Mouse (Mus musculus) midbrain, embryonic 13.5 days (tissue): Measurements from ENCODE around the gene Gdi2. TPM values are rescaled to one million over a fixed set of nuclear protein-coding genes. Genes with fewer than 3 reads are reported as not detected.
"Not testable (repeated sequence)": the region's sequence is repeated elsewhere in the genome, so short reads cannot be mapped to it uniquely, and the experiment has no call there.

Experiments
- ATAC-seq: fragments of 200-750 bp; cut with Nextera tagmentation; 2 replicates; pipeline ENCODE4 v1.8.0; 2017; ENCODE audit warnings: mild to moderate bottlenecking, moderate TSS enrichment, moderate library complexity
- H3K27ac ChIP-seq: fragments of 300-500 bp; sonication (generic); 2 replicates; pipeline ENCODE4 v1.5.1; 2015; ENCODE audit warnings: inconsistent platforms, mild to moderate bottlenecking, moderate library complexity
- H3K27me3 ChIP-seq: fragments of 300-500 bp; sonication (generic); 2 replicates; pipeline ENCODE4 v1.6.1; 2015; ENCODE audit warnings: mild to moderate bottlenecking, inconsistent platforms
- H3K36me3 ChIP-seq: fragments of 300-500 bp; sonication (generic); 2 replicates; pipeline ENCODE4 v1.6.1; 2015; ENCODE audit warnings: mild to moderate bottlenecking, inconsistent platforms
- H3K4me1 ChIP-seq: fragments of 300-500 bp; sonication (generic); replicated peaks from 2 replicates; pipeline ENCODE4 v1.6.1; 2015; ENCODE audit warnings: inconsistent platforms
- H3K4me2 ChIP-seq: fragments of 300-500 bp; sonication (generic); replicated peaks from 2 replicates; pipeline ENCODE4 v1.6.1; 2015; ENCODE audit warnings: moderate library complexity, mild to moderate bottlenecking, inconsistent platforms
- H3K4me3 ChIP-seq: fragments of 300-500 bp; sonication (generic); replicated peaks from 2 replicates; pipeline ENCODE4 v1.5.1; 2015; ENCODE audit warnings: mild to moderate bottlenecking, inconsistent platforms
- H3K9ac ChIP-seq: fragments of 300-500 bp; sonication (generic); replicated peaks from 2 replicates; pipeline ENCODE4 v1.6.1; 2015; ENCODE audit warnings: mild to moderate bottlenecking, inconsistent platforms
- H3K9me3 ChIP-seq: fragments of 300-500 bp; sonication (generic); 2 replicates; pipeline ENCODE4 v1.6.1; 2016; ENCODE audit warnings: mild to moderate bottlenecking, inconsistent platforms
- whole genome bisulfite sequencing: fragments of 180-500 bp; shearing (Covaris S2); methylation state at CpG from one replicate; pipeline ENCODE4 v1.1.7; 2015; 5-methylcytosine and 5-hydroxymethylcytosine counted together
- polyA plus RNA-seq: library from polyadenylated mRNA; unstranded; fragments of >200 nt; fragmentation: Nextera tagmentation; extraction: Ambion mirVana; gene quantifications from 2 replicates; pipeline ENCODE4 v1.2.1, GENCODE M21; 2015

The Gdi2 gene
- 435 and 460 TPM in 2 replicates for polyA plus RNA-seq

GRCm38 (mm10) chr13:3537594-3538222 lies at the start of gene Gdi2:
Gene Gdi2, plus strand, starts transcription at chr13:3538063.
- H3K27ac ChIP-seq, result peak within 1 kb of the TSS; percentile 98
- no peaks in the 10 kb centered on the region for H3K27me3 ChIP-seq
- no peaks in the 10 kb centered on the region for H3K9me3 ChIP-seq
- H3K9ac ChIP-seq, result peak within 1 kb of the TSS; percentile 98
- H3K4me3 ChIP-seq, result peak within 1 kb of the TSS; percentile 91
- under 1% methylated on average over 32 of the region's 47 CpGs for WGBS
- ATAC-seq, result peak; percentile 96
- H3K36me3 ChIP-seq, result no peaks in the 10 kb centered on the region
- peak within 1 kb of the TSS; percentile 78 for H3K4me2 ChIP-seq
- H3K4me1 ChIP-seq, result peaks cover 44% of the 10 kb centered on the region

- Histone ChIP-seq H3K4me1 (no peaks in the 10 kb centered on the region), H3K4me3 (no peak overlapping the region), H3K36me3 (0 out of 2 replicates have a peak, but pooled peaks cover 4% of the 10 kb centered on the region), H3K27ac (no peak overlapping the region), H3K27me3 (no peaks in the 10 kb centered on the region), H3K4me2 (no peak overlapping the region), H3K9ac (no peak overlapping the region), H3K9me3 (no peaks in the 10 kb centered on the region)
- WGBS, result 96% methylated on average over 4 of the region's 4 CpGs
- no peak for ATAC-seq
Measured at GRCm38 (mm10) chr13:3495526-3495925, 42.3 kb upstream of the Gdi2 start.

- not testable (repeated sequence) for H3K36me3 ChIP-seq, H3K4me3 ChIP-seq, H3K9me3 ChIP-seq, H3K27ac ChIP-seq, H3K4me2 ChIP-seq, H3K4me1 ChIP-seq, ATAC-seq, H3K9ac ChIP-seq, H3K27me3 ChIP-seq
- 82% methylated on average over 6 of the region's 6 CpGs for WGBS
Measured at GRCm38 (mm10) chr13:3501014-3501413, 36.8 kb upstream of the Gdi2 start.

GRCm38 (mm10) chr13:3515351-3515750 lies 22.5 kb upstream of the Gdi2 start:
- ATAC-seq, H3K4me2 ChIP-seq, H3K9ac ChIP-seq, H3K9me3 ChIP-seq, H3K27ac ChIP-seq, H3K36me3 ChIP-seq, H3K4me3 ChIP-seq, H3K4me1 ChIP-seq, H3K27me3 ChIP-seq: not testable (repeated sequence)
- WGBS, result 79% methylated on average over 6 of the region's 6 CpGs

- not testable (repeated sequence) for H3K4me3 ChIP-seq, H3K27ac ChIP-seq, ATAC-seq, H3K36me3 ChIP-seq, H3K4me1 ChIP-seq, H3K4me2 ChIP-seq, H3K9me3 ChIP-seq, H3K27me3 ChIP-seq, H3K9ac ChIP-seq
- WGBS, result 82% methylated on average over 3 of the region's 4 CpGs
Measured at GRCm38 (mm10) chr13:3519357-3519756, 18.5 kb upstream of the Gdi2 start.

GRCm38 (mm10) chr13:3519994-3520393 lies 17.9 kb upstream of the Gdi2 start:
- H3K27ac ChIP-seq, H3K27me3 ChIP-seq, H3K4me3 ChIP-seq, H3K9ac ChIP-seq, ATAC-seq, H3K4me1 ChIP-seq, H3K9me3 ChIP-seq, H3K4me2 ChIP-seq, H3K36me3 ChIP-seq: not testable (repeated sequence)
- 40% methylated on average over 1 of the region's 1 CpGs for WGBS

GRCm38 (mm10) chr13:3523459-3523858 lies 14.4 kb upstream of the Gdi2 start:
- Histone ChIP-seq H3K27me3 (no peaks in the 10 kb centered on the region), H3K4me2 (no peak overlapping the region), H3K4me3 (no peak overlapping the region), H3K36me3 (no peaks in the 10 kb centered on the region), H3K27ac (no peak overlapping the region), H3K4me1 (no peaks in the 10 kb centered on the region), H3K9me3 (no peaks in the 10 kb centered on the region), H3K9ac (no peak overlapping the region)
- ATAC-seq, result peak; percentile 40; the same call in 1 of the 2 replicates
- WGBS, result 60% methylated on average over 6 of the region's 6 CpGs

GRCm38 (mm10) chr13:3523946-3524345 lies 13.9 kb upstream of the Gdi2 start:
- H3K4me2 ChIP-seq, result no peak overlapping the region
- ATAC-seq, result no peak
- H3K9ac ChIP-seq, result no peak overlapping the region
- H3K27me3 ChIP-seq, result no peaks in the 10 kb centered on the region
- no peaks in the 10 kb centered on the region for H3K4me1 ChIP-seq
- H3K4me3 ChIP-seq, result no peak overlapping the region
- WGBS, result 92% methylated on average over 1 of the region's 1 CpGs
- H3K9me3 ChIP-seq, result no peaks in the 10 kb centered on the region
- H3K27ac ChIP-seq, result no peak overlapping the region
- no peaks in the 10 kb centered on the region for H3K36me3 ChIP-seq

GRCm38 (mm10) chr13:3525611-3526051 lies 12.2 kb upstream of the Gdi2 start:
- ATAC-seq, result no peak
- Histone ChIP-seq H3K4me1 (peaks cover 3% of the 10 kb centered on the region; the same call in 1 of the 2 replicates), H3K4me2 (no peak overlapping the region), H3K9ac (no peak overlapping the region), H3K27ac (no peak overlapping the region), H3K4me3 (no peak overlapping the region), H3K27me3 (no peaks in the 10 kb centered on the region), H3K36me3 (no peaks in the 10 kb centered on the region), H3K9me3 (no peaks in the 10 kb centered on the region)
- WGBS, result 67% methylated on average over 4 of the region's 4 CpGs

GRCm38 (mm10) chr13:3526328-3526727 lies 11.5 kb upstream of the Gdi2 start:
- Histone ChIP-seq H3K9ac (no peak overlapping the region), H3K27me3 (no peaks in the 10 kb centered on the region), H3K4me2 (no peak overlapping the region), H3K4me1 (peaks cover 4% of the 10 kb centered on the region; the same call in 1 of the 2 replicates), H3K36me3 (no peaks in the 10 kb centered on the region), H3K27ac (no peak overlapping the region), H3K4me3 (no peak overlapping the region), H3K9me3 (no peaks in the 10 kb centered on the region)
- WGBS, result 85% methylated on average over 8 of the region's 8 CpGs
- no peak for ATAC-seq

GRCm38 (mm10) chr13:3530451-3530850 lies 7.4 kb upstream of the Gdi2 start:
- Histone ChIP-seq H3K4me2 (no peak overlapping the region), H3K27me3 (no peaks in the 10 kb centered on the region), H3K4me3 (no peak overlapping the region), H3K36me3 (no peaks in the 10 kb centered on the region), H3K4me1 (peaks cover 4% of the 10 kb centered on the region; the same call in 1 of the 2 replicates), H3K9ac (no peak overlapping the region), H3K27ac (no peak overlapping the region), H3K9me3 (no peaks in the 10 kb centered on the region)
- 55% methylated on average over 3 of the region's 3 CpGs for WGBS
- ATAC-seq, result no peak

GRCm38 (mm10) chr13:3531176-3531575 lies 6.7 kb upstream of the Gdi2 start:
- WGBS, result 46% methylated on average over 2 of the region's 2 CpGs
- H3K4me2 ChIP-seq, result not testable (repeated sequence)

More at GRCm38 (mm10) chr13:3531176-3531575, 6.7 kb upstream of the Gdi2 start:
- not testable (repeated sequence) for H3K9ac ChIP-seq, H3K4me3 ChIP-seq, H3K27ac ChIP-seq, H3K9me3 ChIP-seq, ATAC-seq, H3K27me3 ChIP-seq, H3K4me1 ChIP-seq, H3K36me3 ChIP-seq
